Mouse (Mus musculus): Measurements from ENCODE around the gene Rln3.

The Rln3 gene

DNA sequence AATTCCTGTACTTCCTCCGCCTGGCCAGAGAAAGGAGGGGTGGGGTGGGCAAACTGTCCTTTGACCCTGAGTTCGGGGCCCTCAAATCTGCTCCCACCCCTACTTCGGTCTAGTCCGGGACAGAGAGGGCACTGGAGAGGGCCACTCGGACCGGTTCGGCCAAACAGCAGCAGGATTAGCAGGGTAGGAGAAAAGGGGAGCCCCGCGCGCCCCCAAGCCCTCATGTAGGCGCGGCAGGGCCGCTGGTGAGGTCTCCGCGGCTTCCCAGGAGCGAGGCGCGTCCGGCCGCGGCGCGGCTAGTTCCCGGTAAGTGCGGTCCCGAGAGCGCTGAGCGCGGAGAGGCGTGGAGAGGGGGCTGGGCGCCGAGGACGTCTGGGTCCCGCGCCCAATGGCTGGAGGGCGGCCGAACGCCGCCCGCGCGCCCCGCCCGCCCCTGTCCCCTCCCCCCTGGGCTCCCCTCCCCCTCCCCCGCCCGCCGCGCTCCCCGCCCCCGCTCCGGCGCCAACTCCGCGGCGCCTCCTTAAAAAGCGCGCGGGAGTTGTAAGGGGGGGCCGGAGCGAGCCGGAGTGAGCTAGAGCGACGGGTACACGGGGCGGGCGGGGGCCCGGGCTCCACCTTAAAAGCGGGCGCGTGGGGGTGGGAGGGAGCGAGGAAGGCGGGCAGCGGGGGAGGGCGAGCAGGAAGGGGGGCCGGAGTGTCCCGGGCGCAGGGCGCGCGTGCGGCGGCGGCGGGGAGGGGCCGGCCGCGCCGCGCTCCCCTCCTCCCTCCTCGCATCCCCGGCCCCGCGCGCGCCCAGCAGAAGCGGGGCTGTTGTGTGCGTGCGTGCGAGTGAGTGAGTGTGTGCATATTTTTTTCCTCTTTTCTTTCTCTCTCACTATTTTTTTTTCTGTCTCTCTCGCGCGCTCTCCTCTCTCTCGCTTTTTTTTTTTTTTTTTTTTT is 48.0 kb downstream of the Rln3 start:
- peak; percentile 81 for DNase-seq (ENCODE audit: low spot score)

DNA sequence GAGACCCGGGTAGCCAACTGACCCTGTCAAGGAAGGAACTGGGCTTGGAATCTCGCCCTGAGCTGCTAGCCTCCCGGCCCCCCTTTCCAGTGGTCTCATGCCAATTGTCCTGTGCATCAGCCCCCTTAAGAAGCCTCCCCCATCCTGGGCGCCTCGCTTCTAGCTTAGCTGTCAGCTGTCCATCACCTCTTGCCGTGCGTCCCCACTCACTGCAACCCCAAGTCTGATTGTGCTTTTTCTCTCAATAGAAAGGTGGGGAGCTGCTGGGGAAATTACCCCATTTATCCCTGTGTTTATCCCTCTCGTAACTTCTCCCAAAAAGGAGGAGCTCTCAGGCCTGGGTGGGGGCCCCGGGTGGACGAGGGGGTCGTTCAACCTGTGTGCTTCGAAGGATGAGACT is 48.8 kb downstream of the Rln3 start:
- no peak for DNase-seq (ENCODE audit: low spot score)

DNA sequence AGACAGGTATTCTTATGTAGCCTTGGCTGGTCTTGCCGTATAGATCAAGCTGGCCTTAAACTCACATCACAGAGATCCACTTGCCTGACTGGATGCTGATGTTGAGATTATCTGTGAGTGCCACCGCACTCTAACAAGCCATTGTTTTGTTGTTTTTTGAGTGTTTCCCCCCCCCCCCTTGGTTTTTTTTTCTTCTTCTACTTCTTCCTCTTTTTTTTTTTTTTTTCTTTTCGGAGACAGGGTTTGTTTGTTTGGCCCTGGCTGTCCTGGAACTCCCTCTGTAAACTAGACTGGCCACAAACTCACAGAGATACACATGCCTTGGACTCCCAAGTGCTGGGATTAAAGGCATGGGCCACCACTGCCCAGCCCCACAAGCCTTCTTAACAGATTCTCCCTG is 50.8 kb downstream of the Rln3 start:
- no peak for DNase-seq (ENCODE audit: low spot score)

Measured in urinary bladder, postnatal 25 days (tissue).